Mouse (Mus musculus) liver, postnatal 0 days (tissue): ENCODE results near the gene Gcnt1.

Source experiments
- CTCF ChIP-seq: sonication (generic); IDR thresholded peaks from 2 replicates; pipeline ENCODE4 v1.5.1; 2016; ENCODE audit warnings: antibody characterized with exemption, low read depth
- EP300 ChIP-seq: IDR thresholded peaks from 2 replicates; pipeline ENCODE4 v1.6.1; 2016; ENCODE audit warnings: antibody characterized with exemption, low read depth, mild to moderate bottlenecking

GRCm38 (mm10) chr19:17397922-17398321 is 25.3 kb upstream of the Gcnt1 start:
- TF ChIP-seq CTCF (no peak), EP300 (no peak)
